Mouse (Mus musculus) Muller cell, postnatal 12 days (primary cell): ENCODE results near the gene B3galnt1.
A peak's percentile ranks its signal among the peaks of the same experiment; 100 is the strongest.

ENCODE experiments used
- DNase-seq: peaks from one replicate; pipeline ENCODE4 v3.0.0-alpha.2; 2015; ENCODE audit errors: inconsistent ontology term

The B3galnt1 gene

GRCm38 (mm10) chr3:69563406-69563805, 35.4 kb downstream of the B3galnt1 start:
- DNase-seq, result no peak

- no peak for DNase-seq
Observed at GRCm38 (mm10) chr3:69561686-69562085, 37.1 kb downstream of the B3galnt1 start.

- DNase-seq, result no peak
Observed at GRCm38 (mm10) chr3:69559975-69560330, 38.8 kb downstream of the B3galnt1 start.

GRCm38 (mm10) chr3:69559316-69559974, 39.3 kb downstream of the B3galnt1 start:
- DNase-seq, result no peak

GRCm38 (mm10) chr3:69556092-69556778, 42.5 kb downstream of the B3galnt1 start:
- no peak for DNase-seq

- no peak for DNase-seq
Observed at GRCm38 (mm10) chr3:69555511-69555910, 43.2 kb downstream of the B3galnt1 start.

- no peak for DNase-seq
Observed at GRCm38 (mm10) chr3:69549602-69550001, 49.2 kb downstream of the B3galnt1 start.

GRCm38 (mm10) chr3:69548704-69549455, 49.9 kb downstream of the B3galnt1 start:
- DNase-seq, result no peak

- no peak for DNase-seq
Observed at GRCm38 (mm10) chr3:69545017-69545416, 53.7 kb downstream of the B3galnt1 start.

GRCm38 (mm10) chr3:69543730-69544129, 55.0 kb downstream of the B3galnt1 start:
- no peak for DNase-seq

- no peak for DNase-seq
Observed at GRCm38 (mm10) chr3:69542962-69543361, 55.8 kb downstream of the B3galnt1 start.

- DNase-seq, result peak; percentile 72
Observed at GRCm38 (mm10) chr3:69535941-69536647, 62.7 kb downstream of the B3galnt1 start.

GRCm38 (mm10) chr3:69535486-69535885, 63.3 kb downstream of the B3galnt1 start:
- no peak for DNase-seq

GRCm38 (mm10) chr3:69532687-69533086, 66.1 kb downstream of the B3galnt1 start:
- no peak for DNase-seq

- DNase-seq, result no peak
Observed at GRCm38 (mm10) chr3:69531511-69531910, 67.2 kb downstream of the B3galnt1 start.

- DNase-seq, result no peak
Observed at GRCm38 (mm10) chr3:69529576-69529975, 69.2 kb downstream of the B3galnt1 start.

- DNase-seq, result no peak
Observed at GRCm38 (mm10) chr3:69527384-69527783, 71.4 kb downstream of the B3galnt1 start.

- no peak for DNase-seq
Observed at GRCm38 (mm10) chr3:69525072-69525529, 73.7 kb downstream of the B3galnt1 start.

- no peak for DNase-seq
Observed at GRCm38 (mm10) chr3:69524356-69525071, 74.2 kb downstream of the B3galnt1 start.
